Mouse (Mus musculus) lung, adult 2 months (tissue): ENCODE measurements around the gene Hist1h2ak.

Experiments used
- CTCF ChIP-seq: fragments of 200-500 bp; IDR thresholded peaks from 2 replicates; pipeline ENCODE4 v1.5.1; 2011; ENCODE audit warnings: mild to moderate bottlenecking, low read length, control low read depth; ENCODE audit not compliant: insufficient read depth
- POLR2A ChIP-seq: fragments of 200-500 bp; IDR thresholded peaks from 2 replicates; pipeline ENCODE4 v1.6.1; 2011; ENCODE audit warnings: low read depth, mild to moderate bottlenecking, control low read depth, low read length, borderline replicate concordance; ENCODE audit errors: extremely low read depth

- TF ChIP-seq CTCF: no peak
- no peak for TF ChIP-seq POLR2A
Observed at GRCm38 (mm10) chr13:21781639-21782038, 28.0 kb upstream of the Hist1h2ak start.
